Mouse (Mus musculus): ENCODE measurements around the gene Mbnl1. TPM values are rescaled to one million over a fixed set of nuclear protein-coding genes. Genes with fewer than 3 reads are reported as not detected.

Gene Mbnl1
- polyA plus RNA-seq, 1 experiment from 2014 or later, result 66.8 TPM

DNA sequence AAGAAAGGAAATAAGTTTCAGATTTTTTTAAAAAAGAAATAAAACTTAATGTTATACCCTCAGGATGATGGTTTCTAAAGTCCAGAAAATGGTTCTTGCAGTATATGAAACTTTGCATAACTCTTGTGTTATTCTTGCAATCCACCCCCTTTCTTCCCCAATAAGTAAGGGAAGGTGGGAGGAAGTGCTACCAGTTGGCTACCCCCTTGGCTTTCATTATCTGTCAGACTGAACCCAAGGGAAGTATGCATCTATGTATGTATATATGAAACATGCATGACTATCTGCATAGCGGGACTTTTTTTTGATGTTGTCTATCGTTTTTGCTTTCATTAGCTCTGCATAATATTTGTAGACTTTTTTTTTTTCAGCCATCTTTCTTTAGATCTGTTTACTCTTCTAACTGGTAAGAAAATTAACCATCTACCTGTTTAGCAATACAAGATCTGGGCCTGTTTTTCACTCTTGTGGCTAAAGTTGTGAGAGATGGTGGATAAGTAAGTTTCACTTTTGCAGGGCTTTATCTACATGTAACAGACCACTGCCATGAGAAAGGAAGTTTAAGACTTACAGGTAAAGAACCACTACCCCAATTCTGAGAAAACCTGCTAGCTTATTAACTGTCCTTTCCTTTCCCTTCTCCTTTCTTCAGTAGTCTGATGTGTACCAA, 484 bp upstream of the Mbnl1 start:
- H3K4me3 ChIP-seq (replicated peaks; ENCODE audit: low read depth, low read length), result no peak overlapping the region
- no peak for DNase-seq
- no peaks in the 10 kb centered on the region for H3K27me3 ChIP-seq (ENCODE audit: control insufficient read depth, insufficient read depth, low read length)
- WGBS, result 98% methylated on average over 2 of the region's 2 CpGs
- ATAC-seq (ENCODE audit: low FRiP score, low TSS enrichment), result no peak
- H3K36me3 ChIP-seq (ENCODE audit: control insufficient read depth, insufficient read depth, low read length), result no peaks in the 10 kb centered on the region
- H3K9me3 ChIP-seq (ENCODE audit: control insufficient read depth, low read length), result no peaks in the 10 kb centered on the region
- no peak overlapping the region for H3K27ac ChIP-seq (replicated peaks; ENCODE audit: low read depth, low read length)
- H3K4me1 ChIP-seq (ENCODE audit: control insufficient read depth, insufficient read depth, low read length), result no peaks in the 10 kb centered on the region
- H3K9ac ChIP-seq (replicated peaks; ENCODE audit: low read length), result no peak overlapping the region
- H3K4me2 ChIP-seq (ENCODE audit: low read length), result no peak overlapping the region

DNA sequence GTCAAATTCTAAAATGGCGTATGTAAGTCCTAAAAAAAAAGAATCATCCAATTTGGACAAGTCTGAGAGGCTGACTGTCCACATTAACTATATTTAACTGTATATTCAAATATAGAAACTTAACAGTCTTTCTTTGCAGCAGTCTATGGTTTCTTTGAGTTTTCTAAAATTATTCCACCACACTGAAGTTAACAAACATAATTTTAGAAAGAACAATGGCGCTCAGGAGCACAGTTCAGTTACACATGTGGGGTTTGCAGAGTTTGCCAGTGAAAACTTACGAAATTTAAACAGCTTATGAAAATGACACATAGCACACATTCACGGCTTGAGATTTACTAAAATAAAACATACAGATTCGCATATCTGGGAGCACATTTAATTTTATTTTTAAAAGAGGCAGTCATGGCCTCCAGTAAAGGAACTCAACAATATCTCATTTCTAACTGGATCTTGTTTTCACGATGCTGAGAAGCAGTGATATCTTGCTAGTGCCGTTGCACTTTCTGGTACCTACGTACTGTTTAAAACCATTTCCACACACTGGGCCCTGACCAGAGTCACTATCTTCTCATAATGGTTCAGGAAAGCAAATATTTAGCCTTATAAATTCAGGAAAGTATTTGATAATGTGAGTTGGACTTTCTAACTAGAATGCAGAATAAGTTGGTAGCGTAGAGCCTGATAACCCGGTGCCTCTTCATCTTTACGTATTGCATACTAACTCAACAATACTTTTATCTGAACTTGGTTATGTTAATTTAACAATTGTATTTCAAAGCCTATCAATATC, 1.4 kb downstream of the Mbnl1 start:
- Histone ChIP-seq H3K36me3 (ENCODE audit: control insufficient read depth, insufficient read depth, low read length) (no peaks in the 10 kb centered on the region), H3K4me2 (ENCODE audit: low read length) (no peak overlapping the region), H3K27me3 (ENCODE audit: control insufficient read depth, insufficient read depth, low read length) (no peaks in the 10 kb centered on the region), H3K9ac (replicated peaks; ENCODE audit: low read length) (no peak overlapping the region), H3K27ac (replicated peaks; ENCODE audit: low read depth, low read length) (no peak overlapping the region), H3K4me1 (ENCODE audit: control insufficient read depth, insufficient read depth, low read length) (no peaks in the 10 kb centered on the region), H3K4me3 (replicated peaks; ENCODE audit: low read depth, low read length) (no peak overlapping the region), H3K9me3 (ENCODE audit: control insufficient read depth, low read length) (no peaks in the 10 kb centered on the region)
- DNase-seq, result no peak
- WGBS, result 96% methylated on average over 11 of the region's 11 CpGs
- ATAC-seq (ENCODE audit: low FRiP score, low TSS enrichment), result no peak

DNA sequence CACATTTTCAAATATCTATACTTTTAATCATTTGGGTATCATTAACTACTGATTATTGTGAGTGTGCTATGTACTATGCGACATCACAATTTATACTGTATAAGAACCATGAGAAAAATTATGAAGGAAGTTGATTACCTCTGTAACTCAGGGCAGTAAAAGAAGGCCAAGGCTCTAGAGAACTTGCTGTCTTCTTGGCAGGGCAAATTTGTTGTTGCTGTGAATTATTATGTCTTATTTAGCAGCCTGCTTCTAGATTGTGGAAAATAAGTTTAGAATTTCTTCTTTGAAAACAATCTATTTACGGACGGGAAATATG, 2.0 kb downstream of the Mbnl1 start:
- no peak overlapping the region for H3K4me3 ChIP-seq (replicated peaks; ENCODE audit: low read depth, low read length)
- DNase-seq, result no peak
- no peaks in the 10 kb centered on the region for H3K27me3 ChIP-seq (ENCODE audit: control insufficient read depth, insufficient read depth, low read length)
- no peak for ATAC-seq (ENCODE audit: low FRiP score, low TSS enrichment)
- H3K36me3 ChIP-seq (ENCODE audit: control insufficient read depth, insufficient read depth, low read length), result no peaks in the 10 kb centered on the region
- no peak overlapping the region for H3K9ac ChIP-seq (replicated peaks; ENCODE audit: low read length)
- 87% methylated on average over 3 of the region's 3 CpGs for WGBS
- no peak overlapping the region for H3K4me2 ChIP-seq (ENCODE audit: low read length)
- no peaks in the 10 kb centered on the region for H3K9me3 ChIP-seq (ENCODE audit: control insufficient read depth, low read length)
- no peak overlapping the region for H3K27ac ChIP-seq (replicated peaks; ENCODE audit: low read depth, low read length)
- H3K4me1 ChIP-seq (ENCODE audit: control insufficient read depth, insufficient read depth, low read length), result no peaks in the 10 kb centered on the region

DNA sequence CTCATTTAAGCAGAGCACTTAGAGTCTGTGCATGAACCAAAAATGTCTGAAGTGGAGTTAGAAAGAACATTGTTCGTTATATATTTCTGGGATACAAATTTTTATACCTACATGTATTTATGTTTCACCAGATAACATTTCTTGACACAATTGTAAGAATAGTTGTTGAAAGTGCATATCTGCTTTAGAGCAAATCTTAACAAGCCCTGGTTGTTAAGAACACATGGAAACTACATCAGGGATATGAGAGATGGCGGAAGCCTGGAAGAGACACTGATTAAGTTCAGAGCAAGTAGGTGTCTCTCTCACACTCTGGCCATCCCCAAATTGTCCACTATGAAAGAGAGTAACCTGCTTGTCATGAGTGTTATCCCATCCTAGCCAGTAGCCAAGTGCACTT, 2.4 kb downstream of the Mbnl1 start:
- Histone ChIP-seq H3K36me3 (ENCODE audit: control insufficient read depth, insufficient read depth, low read length) (no peaks in the 10 kb centered on the region), H3K4me1 (ENCODE audit: control insufficient read depth, insufficient read depth, low read length) (no peaks in the 10 kb centered on the region), H3K27me3 (ENCODE audit: control insufficient read depth, insufficient read depth, low read length) (no peaks in the 10 kb centered on the region), H3K9ac (replicated peaks; ENCODE audit: low read length) (no peak overlapping the region), H3K4me3 (replicated peaks; ENCODE audit: low read depth, low read length) (no peak overlapping the region), H3K4me2 (ENCODE audit: low read length) (no peak overlapping the region), H3K27ac (replicated peaks; ENCODE audit: low read depth, low read length) (no peak overlapping the region), H3K9me3 (ENCODE audit: control insufficient read depth, low read length) (no peaks in the 10 kb centered on the region)
- ATAC-seq (ENCODE audit: low FRiP score, low TSS enrichment), result no peak
- DNase-seq, result no peak
- WGBS, result 94% methylated on average over 2 of the region's 2 CpGs

DNA sequence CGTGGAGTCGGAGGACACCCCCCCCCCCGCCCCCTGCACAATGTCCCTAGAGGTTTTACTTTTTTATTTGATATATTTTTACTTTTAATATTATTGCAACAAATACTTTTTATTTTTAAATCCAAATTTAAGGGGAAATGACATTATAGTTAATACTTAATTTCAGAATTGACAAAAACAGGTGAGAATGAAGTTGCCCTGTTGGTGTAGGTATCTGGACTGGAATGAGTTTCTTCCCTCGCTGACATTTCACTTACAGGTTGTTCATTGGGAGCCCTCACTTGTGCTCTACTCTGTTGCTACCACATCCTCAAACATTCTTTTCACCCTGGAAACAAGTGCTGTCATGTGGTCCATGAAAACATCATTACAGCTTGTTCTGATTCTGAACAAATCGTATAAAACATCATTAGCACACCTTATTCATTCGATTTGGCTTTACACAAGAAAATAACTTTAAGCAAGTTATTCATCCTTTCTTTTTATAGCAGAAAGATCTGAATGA, 4.2 kb downstream of the Mbnl1 start:
- 89% methylated on average over 6 of the region's 6 CpGs for WGBS
- no peak for ATAC-seq (ENCODE audit: low FRiP score, low TSS enrichment)

DNA sequence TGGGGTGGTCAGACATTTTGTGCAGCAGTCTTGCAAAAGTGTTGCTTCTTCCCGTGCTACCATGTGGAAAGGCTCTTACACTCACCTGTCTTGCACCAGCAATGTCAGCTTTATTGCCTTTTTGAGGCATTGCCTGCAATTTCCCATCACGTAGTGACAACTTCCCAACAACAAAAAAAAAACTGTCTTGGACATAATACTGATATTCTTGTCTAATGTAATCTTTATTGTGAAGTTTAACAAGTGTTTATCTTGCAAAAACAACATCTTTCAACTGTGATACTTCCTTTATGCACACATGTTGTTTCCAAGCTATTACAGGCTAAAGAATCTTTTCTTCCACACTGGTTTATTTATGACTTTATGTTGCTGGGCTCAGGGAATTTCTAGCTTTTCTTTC, 5.8 kb downstream of the Mbnl1 start:
- DNase-seq (no peak), ATAC-seq (ENCODE audit: low FRiP score, low TSS enrichment) (no peak)
- H3K27ac ChIP-seq (replicated peaks; ENCODE audit: low read depth, low read length), result no peak overlapping the region
- H3K9me3 ChIP-seq (ENCODE audit: control insufficient read depth, low read length), result no peaks in the 10 kb centered on the region
- no peak overlapping the region for H3K9ac ChIP-seq (replicated peaks; ENCODE audit: low read length)
- no peaks in the 10 kb centered on the region for H3K4me1 ChIP-seq (ENCODE audit: control insufficient read depth, insufficient read depth, low read length)
- no peaks in the 10 kb centered on the region for H3K36me3 ChIP-seq (ENCODE audit: control insufficient read depth, insufficient read depth, low read length)
- WGBS, result 80% methylated on average over 2 of the region's 2 CpGs
- H3K4me3 ChIP-seq (replicated peaks; ENCODE audit: low read depth, low read length), result no peak overlapping the region
- no peak overlapping the region for H3K4me2 ChIP-seq (ENCODE audit: low read length)
- H3K27me3 ChIP-seq (ENCODE audit: control insufficient read depth, insufficient read depth, low read length), result no peaks in the 10 kb centered on the region

More for the DNA sequence above, 4.2 kb downstream of the Mbnl1 start:
- DNase-seq, result no peak
- Histone ChIP-seq H3K4me3 (replicated peaks; ENCODE audit: low read depth, low read length) (no peak overlapping the region), H3K27ac (replicated peaks; ENCODE audit: low read depth, low read length) (no peak overlapping the region), H3K36me3 (ENCODE audit: control insufficient read depth, insufficient read depth, low read length) (no peaks in the 10 kb centered on the region), H3K4me2 (ENCODE audit: low read length) (no peak overlapping the region), H3K9ac (replicated peaks; ENCODE audit: low read length) (no peak overlapping the region), H3K9me3 (ENCODE audit: control insufficient read depth, low read length) (no peaks in the 10 kb centered on the region), H3K27me3 (ENCODE audit: control insufficient read depth, insufficient read depth, low read length) (no peaks in the 10 kb centered on the region), H3K4me1 (ENCODE audit: control insufficient read depth, insufficient read depth, low read length) (no peaks in the 10 kb centered on the region)

DNA sequence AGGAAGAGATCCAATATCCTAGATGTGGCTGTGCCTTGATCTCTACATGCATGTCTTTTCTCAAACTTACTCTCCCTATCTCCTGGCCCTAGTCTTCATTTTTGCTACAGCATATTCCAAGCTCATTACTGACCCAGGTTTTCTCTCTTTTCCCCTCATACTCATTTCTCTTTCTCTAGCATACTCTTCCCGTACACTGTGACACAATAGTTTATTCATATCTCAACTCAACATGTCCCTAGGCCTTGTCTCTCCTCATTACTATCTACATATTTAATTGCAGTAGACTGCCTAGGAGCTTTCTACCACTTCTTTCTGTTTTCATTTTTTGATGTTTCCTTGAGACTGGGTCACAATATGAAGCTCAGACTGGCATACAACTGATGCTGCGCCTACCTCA, 8.1 kb downstream of the Mbnl1 start:
- 92% methylated on average over 2 of the region's 2 CpGs for WGBS
- DNase-seq, result no peak
- H3K27ac ChIP-seq (replicated peaks; ENCODE audit: low read depth, low read length), result no peak overlapping the region

DNA sequence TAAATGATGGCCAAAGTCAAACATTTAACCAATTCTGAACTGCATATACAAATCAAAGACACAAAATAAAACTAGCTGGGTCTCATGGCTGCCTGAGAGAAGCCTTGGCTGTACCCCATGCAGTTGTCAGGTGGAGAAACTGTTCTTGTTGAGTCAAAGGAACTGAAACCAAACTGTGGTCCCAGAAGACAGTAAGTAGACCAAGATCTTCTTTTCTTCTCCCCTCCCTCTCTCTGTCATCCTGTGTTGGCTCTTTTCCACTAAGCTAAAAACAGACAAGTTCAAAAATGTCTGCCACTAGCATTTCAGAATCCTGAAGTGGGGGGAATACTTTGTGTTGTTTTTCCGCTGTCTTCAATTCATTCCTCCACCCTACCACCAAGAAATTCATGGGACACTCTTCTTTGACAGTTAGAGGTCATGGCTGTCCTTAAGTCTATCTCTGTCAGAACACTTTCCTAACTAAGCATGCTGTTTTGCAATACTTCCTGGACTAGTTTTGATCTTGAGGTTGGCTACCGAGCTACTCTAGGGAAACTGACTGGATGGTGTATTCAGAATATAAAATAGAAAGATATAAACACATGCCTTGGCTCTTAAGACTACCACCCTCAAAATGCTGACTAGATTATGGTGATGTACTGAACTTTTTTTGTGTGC, 9.2 kb downstream of the Mbnl1 start:
- Histone ChIP-seq H3K4me2 (ENCODE audit: low read length) (no peak overlapping the region), H3K27me3 (ENCODE audit: control insufficient read depth, insufficient read depth, low read length) (no peaks in the 10 kb centered on the region), H3K27ac (replicated peaks; ENCODE audit: low read depth, low read length) (no peak overlapping the region), H3K9ac (replicated peaks; ENCODE audit: low read length) (no peak overlapping the region), H3K4me3 (replicated peaks; ENCODE audit: low read depth, low read length) (no peak overlapping the region), H3K36me3 (ENCODE audit: control insufficient read depth, insufficient read depth, low read length) (no peaks in the 10 kb centered on the region), H3K9me3 (ENCODE audit: control insufficient read depth, low read length) (no peaks in the 10 kb centered on the region), H3K4me1 (ENCODE audit: control insufficient read depth, insufficient read depth, low read length) (no peaks in the 10 kb centered on the region)
- 97% methylated on average over 2 of the region's 2 CpGs for WGBS
- DNase-seq (no peak), ATAC-seq (ENCODE audit: low FRiP score, low TSS enrichment) (no peak)

More for the DNA sequence above, 8.1 kb downstream of the Mbnl1 start:
- no peak overlapping the region for H3K4me3 ChIP-seq (replicated peaks; ENCODE audit: low read depth, low read length)
- no peaks in the 10 kb centered on the region for H3K27me3 ChIP-seq (ENCODE audit: control insufficient read depth, insufficient read depth, low read length)
- H3K4me2 ChIP-seq (ENCODE audit: low read length), result no peak overlapping the region
- no peaks in the 10 kb centered on the region for H3K4me1 ChIP-seq (ENCODE audit: control insufficient read depth, insufficient read depth, low read length)
- no peak for ATAC-seq (ENCODE audit: low FRiP score, low TSS enrichment)
- H3K9me3 ChIP-seq (ENCODE audit: control insufficient read depth, low read length), result no peaks in the 10 kb centered on the region
- H3K9ac ChIP-seq (replicated peaks; ENCODE audit: low read length), result no peak overlapping the region
- no peaks in the 10 kb centered on the region for H3K36me3 ChIP-seq (ENCODE audit: control insufficient read depth, insufficient read depth, low read length)
